Mouse (Mus musculus) myocyte (in vitro differentiated cells): ENCODE results near the gene Ensa. TPM values are rescaled to one million over a fixed set of nuclear protein-coding genes. Genes with fewer than 3 reads are reported as not detected.

Source experiments
- H3K27me3 ChIP-seq: one replicate; pipeline ENCODE4 v1.6.1; 2011; ENCODE audit not compliant: control insufficient read depth, insufficient read depth, insufficient read length
- H3K36me3 ChIP-seq: one replicate; pipeline ENCODE4 v1.6.1; 2011; ENCODE audit not compliant: control insufficient read depth, insufficient read depth
- H3K4me2 ChIP-seq: one replicate; pipeline ENCODE4 v1.6.1; 2011; ENCODE audit warnings: low read depth, control low read depth
- H3K4me3 ChIP-seq: one replicate; pipeline ENCODE4 v1.5.1; 2011; ENCODE audit warnings: mild to moderate bottlenecking, control low read depth, moderate library complexity
- H3K79me2 ChIP-seq: one replicate; pipeline ENCODE4 v1.6.1; 2011; ENCODE audit not compliant: control insufficient read depth, insufficient read depth
- H3ac ChIP-seq: one replicate; pipeline ENCODE4 v1.6.1; 2011; ENCODE audit not compliant: control insufficient read depth, insufficient read length
- CEBPB ChIP-seq: IDR thresholded peaks from 2 replicates; pipeline ENCODE4 v1.6.1; 2011; ENCODE audit warnings: mild to moderate bottlenecking, moderate library complexity; ENCODE audit not compliant: poor library complexity, insufficient read depth, severe bottlenecking
- E2F4 ChIP-seq: IDR thresholded peaks from one replicate; pipeline ENCODE4 v1.6.1; 2011; ENCODE audit warnings: mild to moderate bottlenecking, control low read depth, moderate library complexity; ENCODE audit not compliant: insufficient read depth
- MAX ChIP-seq: IDR thresholded peaks from one replicate; pipeline ENCODE4 v1.6.1; 2011; ENCODE audit warnings: low read depth, mild to moderate bottlenecking, control low read depth
- MYOD1 ChIP-seq, 3 experiments: IDR thresholded peaks; one replicate each; pipeline ENCODE4 v1.6.1; 2011; ENCODE audit warnings: control low read depth in 2 of 3, low read depth in 2 of 3, mild to moderate bottlenecking in 2 of 3, moderate library complexity in 1 of 3; ENCODE audit not compliant: insufficient read length in 2 of 3, control insufficient read depth in 1 of 3
- MYOG ChIP-seq, 3 experiments: IDR thresholded peaks; one replicate each; pipeline ENCODE4 v1.6.1; 2011; ENCODE audit warnings: control low read depth in 2 of 3, low read depth in 2 of 3, mild to moderate bottlenecking in 2 of 3; ENCODE audit not compliant: insufficient read length in 2 of 3, control insufficient read depth in 1 of 3, insufficient read depth in 1 of 3
- POLR2A ChIP-seq: IDR thresholded peaks from one replicate; pipeline ENCODE4 v1.6.1; 2011; ENCODE audit warnings: low read depth, mild to moderate bottlenecking, control low read depth, moderate library complexity; ENCODE audit not compliant: insufficient read length
- POLR2AphosphoS2 ChIP-seq: IDR thresholded peaks from one replicate; pipeline ENCODE4 v1.6.1; 2011; ENCODE audit warnings: low read depth, control low read depth; ENCODE audit not compliant: insufficient read length
- REST ChIP-seq: IDR thresholded peaks from one replicate; pipeline ENCODE4 v1.6.1; 2011; ENCODE audit warnings: mild to moderate bottlenecking, control low read depth, moderate library complexity; ENCODE audit not compliant: insufficient read depth, insufficient read length
- SRF ChIP-seq: IDR thresholded peaks from one replicate; pipeline ENCODE4 v1.6.1; 2011; ENCODE audit warnings: low read depth; ENCODE audit not compliant: control insufficient read depth, insufficient read length
- TCF12 ChIP-seq: IDR thresholded peaks from one replicate; pipeline ENCODE4 v1.6.1; 2011; ENCODE audit warnings: mild to moderate bottlenecking, control low read depth; ENCODE audit not compliant: poor library complexity, insufficient read depth, severe bottlenecking
- TCF3 ChIP-seq: IDR thresholded peaks from one replicate; pipeline ENCODE4 v1.6.1; 2011; ENCODE audit warnings: low read depth, control low read depth; ENCODE audit not compliant: insufficient read length
- USF1 ChIP-seq: IDR thresholded peaks from one replicate; pipeline ENCODE4 v1.6.1; 2011; ENCODE audit warnings: low read depth, mild to moderate bottlenecking, control low read depth, moderate library complexity
- polyA plus RNA-seq: library from polyadenylated mRNA; unstranded; fragments of >200 nt; fragmentation: generic; extraction: Trizol; gene quantifications from one replicate; pipeline ENCODE4 v1.2.1, GENCODE M21; 2012; ENCODE audit warnings: missing spikeins

Ensa gene
- 65.3 TPM for polyA plus RNA-seq

DNA sequence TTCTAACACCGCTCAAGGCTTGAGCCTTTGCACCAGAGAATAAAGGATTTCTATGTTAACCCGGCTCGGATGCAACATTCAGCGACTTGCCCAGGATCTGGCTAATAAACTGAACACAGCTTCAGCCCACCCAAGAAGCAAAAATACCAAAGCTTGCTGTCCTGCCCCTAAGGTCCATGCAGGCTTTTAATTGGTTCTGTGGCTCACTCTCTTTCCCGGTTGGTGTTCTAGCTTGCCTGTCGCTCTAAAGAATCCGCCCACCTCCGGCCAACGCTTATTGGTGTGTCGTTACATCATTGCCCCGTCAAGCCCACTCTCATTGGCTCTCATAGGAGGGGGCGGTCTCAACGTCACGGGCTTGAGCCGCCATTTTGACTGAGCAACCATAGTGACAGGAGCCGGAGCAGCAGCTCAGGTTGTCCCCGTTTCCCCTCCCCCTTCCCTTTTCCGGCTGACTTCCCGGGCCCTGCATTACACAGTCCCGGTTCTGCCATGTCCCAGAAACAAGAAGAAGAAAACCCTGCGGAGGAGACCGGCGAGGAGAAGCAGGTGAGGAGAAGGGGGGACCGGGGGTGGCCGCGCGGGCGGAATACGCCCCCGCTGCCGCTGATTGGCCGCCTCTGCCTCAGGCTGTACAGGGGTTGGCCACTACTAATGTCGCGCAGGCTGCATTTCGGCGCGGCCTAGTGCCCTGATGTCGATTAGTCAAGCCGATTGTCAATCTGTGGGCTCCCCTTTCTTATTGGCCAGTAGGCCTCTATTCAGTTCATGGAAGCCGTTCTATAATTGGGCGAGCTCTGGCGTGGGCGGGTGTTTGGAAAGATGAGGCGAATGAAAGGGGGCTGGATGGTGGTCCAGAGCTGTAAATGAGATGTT, at the start of gene Ensa:
Ensa (plus strand) TSS at position 366 of the 876 bp plus-strand sequence.
- H3K27me3 ChIP-seq: no peaks in the 10 kb centered on the region
- TF ChIP-seq CEBPB (0 out of 2 replicates have a peak, but pooled peaks have one; percentile 42), REST (no peak), TCF12 (no peak), MYOG (IDR thresholded peaks at IDR 0.05; ENCODE audit: control insufficient read depth in 1 of 3, insufficient read depth in 1 of 3, insufficient read length in 2 of 3, low read depth in 2 of 3) (no peak), E2F4 (no peak), POLR2AphosphoS2 (peak; percentile 44), MAX (no peak), USF1 (no peak), MYOD1 (IDR thresholded peaks at IDR 0.05; ENCODE audit: control insufficient read depth in 1 of 3, insufficient read length in 2 of 3, low read depth in 2 of 3) (no peak), SRF (peak; percentile 45), TCF3 (no peak), POLR2A (peak; percentile 67)
- H3K36me3 ChIP-seq: peaks cover 37% of the 10 kb centered on the region
- peak within 1 kb of the TSS; percentile 99 for H3K4me2 ChIP-seq
- peak within 1 kb of the TSS; percentile 62 for H3K4me3 ChIP-seq
- H3ac ChIP-seq: no peak within 1 kb of the TSS
- H3K79me2 ChIP-seq: peaks cover 37% of the 10 kb centered on the region

- peaks cover 4% of the 10 kb centered on the region for H3K79me2 ChIP-seq
- H3K4me3 ChIP-seq: peak overlapping the region; percentile 32
- peak overlapping the region; percentile 70 for H3K4me2 ChIP-seq
- H3ac ChIP-seq: no peak overlapping the region
- TF ChIP-seq MAX: no peak
- H3K36me3 ChIP-seq: peaks cover 9% of the 10 kb centered on the region
- no peaks in the 10 kb centered on the region for H3K27me3 ChIP-seq
Observed at GRCm38 (mm10) chr3:95587754-95588603, 36.8 kb upstream of the Ensa start.

DNA sequence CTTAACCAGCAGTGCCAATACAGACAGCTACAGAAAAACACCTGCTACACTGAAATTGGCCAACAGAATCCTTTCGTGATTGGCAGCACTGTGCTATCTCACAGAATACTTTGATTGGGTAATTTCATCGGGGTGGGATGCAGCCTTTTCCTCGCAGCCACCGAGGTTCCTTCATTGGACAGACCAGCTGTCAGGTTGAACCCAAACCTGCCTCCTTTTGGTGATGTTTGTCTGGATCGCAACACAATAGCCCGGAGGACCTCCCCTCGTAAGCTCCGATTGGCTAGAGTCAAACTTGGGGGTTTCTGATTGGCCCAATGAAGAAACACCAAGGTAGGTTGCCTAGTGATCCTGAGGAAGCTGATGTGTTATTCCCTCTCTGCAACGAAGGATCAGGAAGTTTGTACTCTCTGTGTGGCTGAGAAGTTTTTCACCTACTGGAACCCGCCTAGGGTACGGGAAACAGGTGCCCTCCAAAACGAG, 36.1 kb upstream of the Ensa start, which contains the start of gene Golph3l:
Golph3l (plus strand) TSS at position 331 of the 483 bp plus-strand sequence.
- Histone ChIP-seq H3K79me2 (peaks cover 4% of the 10 kb centered on the region), H3ac (no peak within 1 kb of the TSS), H3K27me3 (no peaks in the 10 kb centered on the region), H3K4me3 (peak within 1 kb of the TSS; percentile 32), H3K36me3 (peaks cover 9% of the 10 kb centered on the region), H3K4me2 (peak within 1 kb of the TSS; percentile 72)
- TF ChIP-seq POLR2A (no peak), MAX (no peak), POLR2AphosphoS2 (no peak), TCF12 (no peak), USF1 (no peak), CEBPB (0 out of 2 replicates have a peak, but pooled peaks have one; percentile 34), REST (no peak), E2F4 (no peak), SRF (peak; percentile 95), MYOD1 (IDR thresholded peaks at IDR 0.05; ENCODE audit: control insufficient read depth in 1 of 3, insufficient read length in 2 of 3, low read depth in 2 of 3) (peak in 1 of 3 experiments; percentile 24), MYOG (IDR thresholded peaks at IDR 0.05; ENCODE audit: control insufficient read depth in 1 of 3, insufficient read depth in 1 of 3, insufficient read length in 2 of 3, low read depth in 2 of 3) (peak in 1 of 3 experiments; percentile 56), TCF3 (no peak)

- no peak overlapping the region for H3K4me3 ChIP-seq
- no peak overlapping the region for H3ac ChIP-seq
- no peak overlapping the region for H3K4me2 ChIP-seq
- peaks cover 4% of the 10 kb centered on the region for H3K36me3 ChIP-seq
- TF ChIP-seq CEBPB (no peak), TCF3 (no peak), MYOD1 (IDR thresholded peaks at IDR 0.05; ENCODE audit: control insufficient read depth in 1 of 3, insufficient read length in 2 of 3, low read depth in 2 of 3) (no peak), MAX (no peak), USF1 (no peak), SRF (no peak), REST (no peak), POLR2A (no peak), POLR2AphosphoS2 (no peak), E2F4 (no peak), MYOG (IDR thresholded peaks at IDR 0.05; ENCODE audit: control insufficient read depth in 1 of 3, insufficient read depth in 1 of 3, insufficient read length in 2 of 3, low read depth in 2 of 3) (no peak), TCF12 (no peak)
- H3K27me3 ChIP-seq: no peaks in the 10 kb centered on the region
- H3K79me2 ChIP-seq: no peaks in the 10 kb centered on the region
Observed at GRCm38 (mm10) chr3:95598734-95599133, 26.1 kb upstream of the Ensa start.
